Mouse (Mus musculus) limb, embryonic 15.5 days (tissue): Measurements from ENCODE around the gene Ccz1. TPM values are rescaled to one million over a fixed set of nuclear protein-coding genes. Genes with fewer than 3 reads are reported as not detected.

Experiments used
- ATAC-seq: fragments of 200-750 bp; cut with Nextera tagmentation; 2 replicates; pipeline ENCODE4 v1.8.0; 2017; ENCODE audit warnings: low read depth, moderate TSS enrichment; ENCODE audit not compliant: insufficient number of reproducible peaks, low FRiP score, low TSS enrichment
- H3K27ac ChIP-seq: fragments of 300-500 bp; sonication (generic); 2 replicates; pipeline ENCODE4 v1.5.1; 2015; ENCODE audit warnings: moderate library complexity, mild to moderate bottlenecking, inconsistent platforms
- H3K27me3 ChIP-seq: fragments of 300-500 bp; sonication (generic); 2 replicates; pipeline ENCODE4 v1.6.1; 2015; ENCODE audit warnings: inconsistent platforms
- H3K36me3 ChIP-seq: fragments of 300-500 bp; sonication (generic); 2 replicates; pipeline ENCODE4 v1.6.1; 2015; ENCODE audit warnings: inconsistent platforms
- H3K4me1 ChIP-seq: fragments of 300-500 bp; sonication (generic); 2 replicates; pipeline ENCODE4 v1.6.1; 2015; ENCODE audit warnings: inconsistent platforms
- H3K4me2 ChIP-seq: fragments of 300-500 bp; sonication (generic); 2 replicates; pipeline ENCODE4 v1.6.1; 2015; ENCODE audit warnings: mild to moderate bottlenecking, inconsistent platforms
- H3K4me3 ChIP-seq: fragments of 300-500 bp; sonication (generic); 2 replicates; pipeline ENCODE4 v1.5.1; 2015; ENCODE audit warnings: mild to moderate bottlenecking, inconsistent platforms
- H3K9ac ChIP-seq: fragments of 300-500 bp; sonication (generic); 2 replicates; pipeline ENCODE4 v1.6.1; 2015; ENCODE audit warnings: inconsistent platforms
- H3K9me3 ChIP-seq: fragments of 300-500 bp; sonication (generic); 2 replicates; pipeline ENCODE4 v1.6.1; 2016; ENCODE audit warnings: inconsistent platforms
- WGBS: fragments of 180-500 bp; shearing (Covaris S2); methylation state at CpG from one replicate; pipeline ENCODE4 v1.1.7; 2015; 5-methylcytosine and 5-hydroxymethylcytosine counted together
- polyA plus RNA-seq: library from polyadenylated mRNA; unstranded; fragments of >200 nt; fragmentation: Nextera tagmentation; extraction: Ambion mirVana; gene quantifications from 2 replicates; pipeline ENCODE4 v1.2.1, GENCODE M21; 2015

Gene Ccz1
- polyA plus RNA-seq, 1 experiment from 2014 or later: 66.8 TPM

DNA sequence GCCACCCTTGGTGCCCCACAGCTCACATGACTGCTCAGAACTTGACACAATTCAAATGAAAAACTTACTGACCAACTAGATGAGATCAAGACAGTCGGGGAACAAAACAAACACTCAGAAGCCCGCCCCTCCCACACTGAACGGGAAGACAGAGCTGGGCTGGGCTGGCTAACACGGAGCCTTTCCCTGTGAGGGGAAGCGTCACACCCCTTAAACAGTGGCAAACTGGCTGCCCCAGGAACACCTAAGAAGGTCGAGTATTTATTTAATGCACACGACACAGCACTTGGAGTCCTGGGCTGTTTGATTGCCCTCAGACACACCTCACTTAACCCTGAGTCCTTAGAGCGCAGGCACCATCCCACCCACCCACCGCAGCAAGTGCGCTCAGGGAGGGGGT is 22.0 kb downstream of the Ccz1 start:
- Histone ChIP-seq H3K4me3 (no peak overlapping the region), H3K4me1 (no peaks in the 10 kb centered on the region), H3K4me2 (no peak overlapping the region), H3K9me3 (no peaks in the 10 kb centered on the region), H3K27me3 (no peaks in the 10 kb centered on the region), H3K27ac (no peak overlapping the region), H3K36me3 (peaks cover 100% of the 10 kb centered on the region), H3K9ac (no peak overlapping the region)
- no peak for ATAC-seq
- 90% methylated on average over 10 of the region's 10 CpGs for WGBS

DNA sequence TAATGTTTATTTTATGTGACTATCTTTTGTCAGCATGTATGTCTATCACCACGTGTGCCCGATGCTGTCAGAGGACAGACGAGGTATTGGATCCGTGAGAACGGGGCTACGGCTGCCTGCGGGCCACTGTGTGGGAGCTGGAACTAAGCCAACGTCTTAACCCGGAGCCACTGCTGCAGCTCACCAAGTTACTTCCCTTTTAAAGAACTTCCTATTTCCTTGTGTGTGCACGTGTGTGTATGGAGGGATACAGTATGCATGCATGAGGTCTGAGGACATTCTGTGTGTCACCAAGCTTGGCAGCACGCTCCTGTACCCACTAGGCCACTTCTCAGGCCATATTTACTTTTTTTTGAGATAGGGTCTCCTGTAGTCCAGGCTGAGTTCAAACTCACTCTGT is 24.6 kb downstream of the Ccz1 start:
- Histone ChIP-seq H3K36me3 (peaks cover 98% of the 10 kb centered on the region), H3K27ac (no peak overlapping the region), H3K9me3 (no peaks in the 10 kb centered on the region), H3K4me1 (no peaks in the 10 kb centered on the region), H3K27me3 (no peaks in the 10 kb centered on the region), H3K4me3 (no peak overlapping the region), H3K4me2 (no peak overlapping the region), H3K9ac (no peak overlapping the region)
- 85% methylated on average over 11 of the region's 11 CpGs for WGBS
- no peak for ATAC-seq

GRCm38 (mm10) chr5:143989046-143989445 is 25.6 kb downstream of the Ccz1 start:
- 88% methylated on average over 4 of the region's 4 CpGs for WGBS

GRCm38 (mm10) chr5:143987596-143987995 is 27.1 kb downstream of the Ccz1 start:
- Histone ChIP-seq H3K27ac (no peak overlapping the region), H3K4me1 (no peaks in the 10 kb centered on the region), H3K9me3 (no peaks in the 10 kb centered on the region), H3K9ac (no peak overlapping the region), H3K4me3 (no peak overlapping the region), H3K27me3 (no peaks in the 10 kb centered on the region), H3K4me2 (no peak overlapping the region), H3K36me3 (peaks cover 83% of the 10 kb centered on the region)
- WGBS: 93% methylated on average over 3 of the region's 3 CpGs
- ATAC-seq: no peak

More at GRCm38 (mm10) chr5:143989046-143989445, 25.6 kb downstream of the Ccz1 start:
- no peak for ATAC-seq
- H3K4me2 ChIP-seq: no peak overlapping the region
- H3K4me3 ChIP-seq: no peak overlapping the region
- peaks cover 90% of the 10 kb centered on the region for H3K36me3 ChIP-seq
- H3K4me1 ChIP-seq: no peaks in the 10 kb centered on the region
- no peak overlapping the region for H3K27ac ChIP-seq
- H3K9me3 ChIP-seq: no peaks in the 10 kb centered on the region
- H3K27me3 ChIP-seq: no peaks in the 10 kb centered on the region
- H3K9ac ChIP-seq: no peak overlapping the region

GRCm38 (mm10) chr5:143985381-143985780 is 29.3 kb downstream of the Ccz1 start:
- 82% methylated on average over 7 of the region's 7 CpGs for WGBS
- peaks cover 61% of the 10 kb centered on the region for H3K36me3 ChIP-seq
- H3K4me2 ChIP-seq: no peak overlapping the region

DNA sequence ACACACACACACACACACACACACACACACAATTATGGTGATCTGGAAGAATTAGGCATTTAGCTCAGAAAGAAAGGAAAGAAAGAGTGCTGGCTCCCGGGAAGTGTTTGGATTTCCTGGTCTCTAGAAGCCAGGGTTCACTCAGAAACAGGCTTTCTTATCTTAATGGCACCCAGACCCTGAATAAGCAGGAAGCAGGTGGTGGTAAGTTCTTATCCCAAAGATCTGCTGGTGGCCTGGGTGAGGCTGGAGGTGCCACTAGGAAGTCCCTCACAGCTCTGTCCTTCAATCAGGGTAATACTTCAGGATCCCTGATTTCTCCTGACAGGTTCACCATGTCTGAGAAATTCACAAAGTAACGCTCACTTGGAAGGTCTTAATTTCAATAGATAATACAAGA is 32.3 kb downstream of the Ccz1 start:
- H3K4me1 ChIP-seq: peaks cover 3% of the 10 kb centered on the region; the same call in 1 of the 2 replicates

More at GRCm38 (mm10) chr5:143985381-143985780, 29.3 kb downstream of the Ccz1 start:
- no peak for ATAC-seq
- H3K9me3 ChIP-seq: no peaks in the 10 kb centered on the region
- H3K4me3 ChIP-seq: no peak overlapping the region
- no peak overlapping the region for H3K9ac ChIP-seq
- H3K27me3 ChIP-seq: no peaks in the 10 kb centered on the region
- no peak overlapping the region for H3K27ac ChIP-seq
- H3K4me1 ChIP-seq: peaks cover 3% of the 10 kb centered on the region; the same call in 1 of the 2 replicates

DNA sequence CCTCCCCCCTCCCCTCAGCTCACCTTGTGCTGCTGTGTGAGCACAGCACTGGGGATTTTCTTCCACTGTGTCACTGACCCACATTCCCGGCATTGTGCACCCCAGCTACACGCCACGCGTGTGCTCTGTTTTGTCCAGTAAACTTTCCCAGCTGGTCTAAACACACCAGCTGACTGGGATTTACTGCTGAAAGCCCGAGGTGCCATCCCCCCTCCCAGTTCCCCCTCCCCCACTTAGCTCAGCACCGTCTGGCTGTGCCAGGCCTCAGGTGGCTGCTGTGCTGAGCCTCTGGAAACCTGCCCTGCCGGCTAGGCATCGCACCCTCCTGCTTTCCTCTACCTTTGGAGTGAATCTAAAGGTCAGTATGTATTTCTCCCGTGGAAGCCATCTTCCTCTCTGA is 33.8 kb downstream of the Ccz1 start:
- H3K36me3 ChIP-seq: peaks cover 18% of the 10 kb centered on the region
- 14% methylated on average over 9 of the region's 9 CpGs for whole genome bisulfite sequencing
- H3K4me1 ChIP-seq: peaks cover 3% of the 10 kb centered on the region; the same call in 1 of the 2 replicates
- no peak for ATAC-seq
- H3K27ac ChIP-seq: no peak overlapping the region
- H3K9me3 ChIP-seq: no peaks in the 10 kb centered on the region
- H3K27me3 ChIP-seq: no peaks in the 10 kb centered on the region
- H3K9ac ChIP-seq: no peak overlapping the region
- no peak overlapping the region for H3K4me2 ChIP-seq
- H3K4me3 ChIP-seq: no peak overlapping the region

More for the DNA sequence above, 32.3 kb downstream of the Ccz1 start:
- H3K27ac ChIP-seq: no peak overlapping the region
- H3K4me3 ChIP-seq: no peak overlapping the region
- H3K36me3 ChIP-seq: peaks cover 31% of the 10 kb centered on the region
- H3K9ac ChIP-seq: no peak overlapping the region
- ATAC-seq: no peak
- H3K4me2 ChIP-seq: no peak overlapping the region
- H3K9me3 ChIP-seq: no peaks in the 10 kb centered on the region
- no peaks in the 10 kb centered on the region for H3K27me3 ChIP-seq
- 64% methylated on average over 2 of the region's 2 CpGs for WGBS

DNA sequence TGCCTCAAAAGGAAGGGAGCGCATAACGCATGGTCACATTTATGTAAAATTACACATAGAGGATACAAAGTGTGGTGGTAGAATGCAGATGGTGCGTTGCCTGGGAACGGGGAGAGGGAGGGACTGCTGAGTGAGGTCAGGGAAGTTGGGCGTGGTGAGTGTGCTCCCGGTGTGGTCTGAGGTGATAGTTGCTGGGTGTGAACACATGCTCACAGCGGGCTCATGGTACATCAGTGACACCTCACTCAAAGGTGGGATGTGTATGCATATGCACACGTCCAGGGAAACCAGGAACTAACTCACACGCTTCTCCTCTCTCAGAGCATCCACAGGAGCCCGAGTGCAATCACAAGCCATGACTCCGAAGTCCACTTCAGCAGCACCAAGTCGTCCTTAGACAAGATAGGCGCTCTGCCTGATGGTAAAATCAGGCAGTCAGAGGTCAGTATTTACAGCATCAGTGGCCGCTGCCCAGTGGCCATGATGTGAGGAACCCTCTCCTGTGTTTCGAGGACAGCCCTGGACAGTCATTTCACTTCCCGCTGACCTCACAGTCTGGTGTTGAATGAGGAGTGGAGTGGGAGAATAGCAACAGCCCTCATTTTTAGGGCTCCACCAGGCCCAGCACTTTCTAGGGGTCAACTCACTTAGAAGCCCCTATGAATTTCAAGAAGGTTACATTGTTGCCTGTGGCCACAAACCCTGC is 37.8 kb downstream of the Ccz1 start:
- Histone ChIP-seq H3K27me3 (no peaks in the 10 kb centered on the region), H3K9ac (no peak overlapping the region), H3K27ac (no peak overlapping the region), H3K4me2 (no peak overlapping the region), H3K36me3 (no peaks in the 10 kb centered on the region), H3K4me3 (no peak overlapping the region), H3K4me1 (peaks cover 7% of the 10 kb centered on the region; the same call in 1 of the 2 replicates), H3K9me3 (no peaks in the 10 kb centered on the region)
- WGBS: 69% methylated on average over 16 of the region's 16 CpGs
- no peak for ATAC-seq

- Histone ChIP-seq H3K9ac (no peak overlapping the region), H3K9me3 (no peaks in the 10 kb centered on the region), H3K4me1 (peaks cover 7% of the 10 kb centered on the region; the same call in 1 of the 2 replicates), H3K4me2 (no peak overlapping the region), H3K27me3 (no peaks in the 10 kb centered on the region), H3K36me3 (no peaks in the 10 kb centered on the region), H3K27ac (no peak overlapping the region), H3K4me3 (no peak overlapping the region)
- ATAC-seq: no peak
- WGBS: 84% methylated on average over 11 of the region's 11 CpGs
These were observed 38.4 kb downstream of the Ccz1 start for GRCm38 (mm10) chr5:143976232-143976631.

GRCm38 (mm10) chr5:143975631-143975933 is 39.1 kb downstream of the Ccz1 start:
- Histone ChIP-seq H3K9me3 (no peaks in the 10 kb centered on the region), H3K4me3 (no peak overlapping the region), H3K9ac (no peak overlapping the region), H3K36me3 (no peaks in the 10 kb centered on the region), H3K4me2 (no peak overlapping the region), H3K4me1 (0 out of 2 replicates have a peak, but pooled peaks cover 3% of the 10 kb centered on the region), H3K27ac (no peak overlapping the region), H3K27me3 (no peaks in the 10 kb centered on the region)
- ATAC-seq: no peak; the same call in 1 of the 2 replicates
- WGBS: 51% methylated on average over 2 of the region's 2 CpGs

DNA sequence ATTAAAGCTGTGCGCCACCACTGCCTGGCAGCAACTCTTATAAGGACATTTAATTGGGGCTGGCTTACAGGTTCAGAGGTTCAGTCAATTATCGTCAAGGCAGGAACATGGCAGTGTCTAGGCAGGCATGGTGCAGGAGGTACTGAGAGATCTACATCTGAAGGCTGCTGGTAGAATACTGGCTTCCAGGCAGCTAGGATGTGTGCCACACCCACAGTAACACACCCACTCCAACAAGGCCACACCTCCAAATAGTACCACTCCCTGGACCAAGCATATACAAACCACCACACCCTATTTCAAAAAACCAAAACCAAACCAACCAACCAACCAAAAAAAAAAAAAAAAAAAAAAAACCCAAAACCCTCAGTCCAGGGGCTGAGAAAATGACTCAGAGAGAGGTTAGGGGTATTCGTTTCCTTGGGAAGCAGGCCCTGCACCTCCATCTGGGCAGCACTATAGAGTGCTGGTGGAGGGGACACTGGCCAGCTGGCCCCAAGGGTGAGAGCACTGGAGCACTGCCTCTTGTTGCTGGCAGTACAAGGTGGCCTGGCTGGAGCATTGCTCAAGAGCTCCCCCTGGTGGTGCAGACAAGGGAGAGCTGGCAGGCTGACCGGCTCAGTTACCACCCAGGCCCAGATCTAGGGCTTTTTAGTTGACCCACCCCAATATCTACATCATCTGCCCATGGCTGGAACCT is 39.6 kb downstream of the Ccz1 start:
- Histone ChIP-seq H3K36me3 (no peaks in the 10 kb centered on the region), H3K9me3 (no peaks in the 10 kb centered on the region), H3K4me3 (no peak overlapping the region), H3K27me3 (no peaks in the 10 kb centered on the region), H3K4me2 (no peak overlapping the region), H3K4me1 (0 out of 2 replicates have a peak, but pooled peaks cover 3% of the 10 kb centered on the region), H3K9ac (no peak overlapping the region), H3K27ac (no peak overlapping the region)
- peak; percentile 72 for ATAC-seq
- WGBS: 45% methylated on average over 4 of the region's 4 CpGs

- WGBS: 56% methylated on average over 3 of the region's 3 CpGs
- ATAC-seq: no peak
- H3K27ac ChIP-seq: no peak overlapping the region
These were observed 42.0 kb downstream of the Ccz1 start for GRCm38 (mm10) chr5:143972628-143973027.

More at GRCm38 (mm10) chr5:143972628-143973027, 42.0 kb downstream of the Ccz1 start:
- Histone ChIP-seq H3K4me1 (0 out of 2 replicates have a peak, but pooled peaks cover 3% of the 10 kb centered on the region), H3K27me3 (no peaks in the 10 kb centered on the region), H3K9me3 (no peaks in the 10 kb centered on the region), H3K4me3 (no peak overlapping the region), H3K9ac (no peak overlapping the region), H3K36me3 (no peaks in the 10 kb centered on the region), H3K4me2 (no peak overlapping the region)
